Mouse (Mus musculus) MEL (cell line): ENCODE measurements around the gene Pnkp.

Experiments used
- CTCF ChIP-seq, 3 experiments: IDR thresholded peaks in 2 of 3; conservative IDR thresholded peaks in 1 of 3; 2 replicates each; pipeline ENCODE4 v1.5.1; 2011 to 2012; ENCODE audit warnings: low read length in 3 of 3, low read depth in 2 of 3, mild to moderate bottlenecking in 2 of 3, improper control_type of control experiment in 1 of 3, inconsistent platforms in 1 of 3, mixed read lengths in 1 of 3, moderate library complexity in 1 of 3; ENCODE audit not compliant: control insufficient read depth in 1 of 3, insufficient read depth in 1 of 3, poor library complexity in 1 of 3, severe bottlenecking in 1 of 3
- E2F4 ChIP-seq: IDR thresholded peaks from 2 replicates; pipeline ENCODE4 v1.6.1; 2011; ENCODE audit warnings: low read depth, low read length, improper control_type of control experiment, borderline replicate concordance
- EP300 ChIP-seq, 2 experiments: IDR thresholded peaks; 2 replicates each; pipeline ENCODE4 v1.6.1; 2011; ENCODE audit warnings: improper control_type of control experiment in 2 of 2, low read length in 2 of 2, low read depth in 1 of 2, mild to moderate bottlenecking in 1 of 2
- HCFC1 ChIP-seq: IDR thresholded peaks from 2 replicates; pipeline ENCODE4 v1.6.1; 2012; ENCODE audit warnings: low read depth, mild to moderate bottlenecking, inconsistent platforms, low read length, improper control_type of control experiment, moderate library complexity
- MAFK ChIP-seq: IDR thresholded peaks from 2 replicates; pipeline ENCODE4 v1.6.1; 2011; ENCODE audit warnings: low read depth, mild to moderate bottlenecking, low read length, improper control_type of control experiment, borderline replicate concordance
- MYC ChIP-seq: IDR thresholded peaks from 2 replicates; pipeline ENCODE4 v1.6.1; 2011; ENCODE audit warnings: low read depth, mild to moderate bottlenecking, low read length, improper control_type of control experiment, moderate library complexity
- POLR2A ChIP-seq, 2 experiments: IDR thresholded peaks; 2 replicates each; pipeline ENCODE4 v1.6.1; 2011 to 2012; ENCODE audit warnings: low read length in 2 of 2, mild to moderate bottlenecking in 2 of 2, control low read depth in 1 of 2, improper control_type of control experiment in 1 of 2, low read depth in 1 of 2, moderate library complexity in 1 of 2; ENCODE audit not compliant: control insufficient read depth in 1 of 2, insufficient read depth in 1 of 2, poor library complexity in 1 of 2
- RAD21 ChIP-seq: IDR thresholded peaks from 2 replicates; pipeline ENCODE4 v1.6.1; 2011; ENCODE audit warnings: mild to moderate bottlenecking, low read depth, low read length, improper control_type of control experiment
- TAL1 ChIP-seq: IDR thresholded peaks from 2 replicates; pipeline ENCODE4 v1.6.1; 2012; ENCODE audit warnings: mild to moderate bottlenecking, inconsistent platforms, low read length, moderate library complexity, mixed read lengths
- TCF12 ChIP-seq: IDR thresholded peaks from 2 replicates; pipeline ENCODE4 v1.6.1; 2014; ENCODE audit warnings: low read depth, mild to moderate bottlenecking, inconsistent platforms, low read length, improper control_type of control experiment, moderate library complexity
- ZKSCAN1 ChIP-seq: IDR thresholded peaks from 2 replicates; pipeline ENCODE4 v1.6.1; 2012; ENCODE audit warnings: low read depth, mild to moderate bottlenecking, inconsistent platforms, low read length, improper control_type of control experiment, moderate library complexity

- TF ChIP-seq POLR2A (IDR thresholded peaks at IDR 0.05; ENCODE audit: control insufficient read depth in 1 of 2, insufficient read depth in 1 of 2, low read depth in 1 of 2, low read length in 2 of 2, poor library complexity in 1 of 2) (no peak), CTCF (IDR thresholded peaks at IDR 0.05 in 2 of 3, conservative IDR thresholded peaks at IDR 0.05 in 1 of 3; ENCODE audit: control insufficient read depth in 1 of 3, insufficient read depth in 1 of 3, low read depth in 2 of 3, low read length in 3 of 3, poor library complexity in 1 of 3, severe bottlenecking in 1 of 3) (no peak), TAL1 (no peak), ZKSCAN1 (no peak), TCF12 (no peak), E2F4 (no peak), EP300 (IDR thresholded peaks at IDR 0.05; ENCODE audit: low read depth in 1 of 2, low read length in 2 of 2) (no peak), HCFC1 (no peak), MYC (no peak), RAD21 (no peak), MAFK (no peak)
These were observed 20.9 kb upstream of the Pnkp start for GRCm38 (mm10) chr7:44836016-44836404.
